Mouse (Mus musculus): ENCODE measurements around the gene Dcaf5. TPM values are rescaled to one million over a fixed set of nuclear protein-coding genes. Genes with fewer than 3 reads are reported as not detected.

The Dcaf5 gene
- total and polyA plus RNA-seq, 3 experiments: 8.2 to 13.2 (median 13.0) TPM

GRCm38 (mm10) chr12:80372946-80373345, 63.5 kb downstream of the Dcaf5 start:
- no peaks in the 10 kb centered on the region for H3K9me3 ChIP-seq (replicated peaks; ENCODE audit: low read length)
- in situ Hi-C loops (cut with MboI; ENCODE audit: low pct_ligation_motif_present, low pct_unique_long_range_greater_than_20kb, low sequenced_read_pairs) (no loop called here), dilution Hi-C loops (cut with MboI; ENCODE audit: extremely low pct_ligation_motif_present, extremely low pct_unique_long_range_greater_than_20kb, low sequenced_read_pairs) (no loop called here)
- no peak for TF ChIP-seq NELFE (IDR thresholded peaks at IDR 0.05; ENCODE audit: low read depth, low read length)
- no peak for TF ChIP-seq MYC (IDR thresholded peaks at IDR 0.05; ENCODE audit: low read depth, low read length)
- no peak for TF ChIP-seq POLR2AphosphoS2 (IDR thresholded peaks at IDR 0.05; ENCODE audit: low read depth, low read length)
- no peak for TF ChIP-seq EP300 (IDR thresholded peaks at IDR 0.05; ENCODE audit: low read length)
- no peak for TF ChIP-seq TBP (conservative IDR thresholded peaks at IDR 0.05; ENCODE audit: low read depth, low read length)
- no peak for TF ChIP-seq MXI1 (IDR thresholded peaks at IDR 0.05; ENCODE audit: low read depth, low read length)
- TF ChIP-seq RAD21 (IDR thresholded peaks at IDR 0.05; ENCODE audit: low read depth, low read length): no peak
- TF ChIP-seq CHD1 (IDR thresholded peaks at IDR 0.05; ENCODE audit: low read depth, low read length): no peak
- no peak for TF ChIP-seq IRF4 (IDR thresholded peaks at IDR 0.05; ENCODE audit: low read depth, low read length)
- no peak for TF ChIP-seq MAX (IDR thresholded peaks at IDR 0.05; ENCODE audit: low read length)
- no peak for TF ChIP-seq UBTF (IDR thresholded peaks at IDR 0.05; ENCODE audit: low read depth, low read length)
- TF ChIP-seq ZNF384 (IDR thresholded peaks at IDR 0.05; ENCODE audit: low read depth, low read length): no peak
- H3K4me3 ChIP-seq (replicated peaks in 1 of 3; ENCODE audit: low read depth in 2 of 3, low read length in 2 of 3, poor library complexity in 1 of 3): no peak overlapping the region
- H3K79me2 ChIP-seq (replicated peaks; ENCODE audit: control insufficient read depth, extremely low read depth, insufficient read depth, poor library complexity, severe bottlenecking): no peaks in the 10 kb centered on the region
- no peak for DNase-seq (ENCODE audit: extremely low read depth)
- no peak overlapping the region for H3K4me2 ChIP-seq (ENCODE audit: insufficient read depth, low read depth, poor library complexity, severe bottlenecking)
- no peak overlapping the region for H3K27ac ChIP-seq (ENCODE audit: insufficient read depth, low read depth)
- no peak overlapping the region for H3K9ac ChIP-seq (ENCODE audit: insufficient read depth, low read depth)
- H3K4me1 ChIP-seq (ENCODE audit: control insufficient read depth in 1 of 2, insufficient read depth in 2 of 2): peaks cover 0 to 8% of the 10 kb centered on the region in 2 experiments; a peak in 1 of 4 replicates
- H3K36me3 ChIP-seq (replicated peaks in 1 of 2; ENCODE audit: control insufficient read depth in 1 of 2, insufficient read depth in 1 of 2, low read length in 1 of 2): peaks cover 28 to 78% of the 10 kb centered on the region in 2 experiments
- no peaks in the 10 kb centered on the region for H3K27me3 ChIP-seq (replicated peaks)

GRCm38 (mm10) chr12:80367227-80367626, 69.2 kb downstream of the Dcaf5 start:
- Histone ChIP-seq H3K9me3 (replicated peaks; ENCODE audit: low read length) (no peaks in the 10 kb centered on the region), H3K9ac (ENCODE audit: insufficient read depth, low read depth) (no peak overlapping the region), H3K79me2 (replicated peaks; ENCODE audit: control insufficient read depth, extremely low read depth, insufficient read depth, poor library complexity, severe bottlenecking) (no peaks in the 10 kb centered on the region), H3K36me3 (replicated peaks in 1 of 2; ENCODE audit: control insufficient read depth in 1 of 2, insufficient read depth in 1 of 2, low read length in 1 of 2) (peaks cover 23 to 76% of the 10 kb centered on the region in 2 experiments), H3K27ac (ENCODE audit: insufficient read depth, low read depth) (peak overlapping the region; percentile 68; the same call in 1 of the 2 replicates), H3K4me1 (ENCODE audit: control insufficient read depth in 1 of 2, insufficient read depth in 2 of 2) (peaks cover 4 to 36% of the 10 kb centered on the region in 2 experiments; a peak in 3 of 4 replicates), H3K27me3 (replicated peaks) (no peaks in the 10 kb centered on the region), H3K4me2 (ENCODE audit: insufficient read depth, low read depth, poor library complexity, severe bottlenecking) (peak overlapping the region; percentile 4; the same call in 1 of the 2 replicates), H3K4me3 (replicated peaks in 1 of 3; ENCODE audit: low read depth in 2 of 3, low read length in 2 of 3, poor library complexity in 1 of 3) (no peak overlapping the region)
- TF ChIP-seq KAT2A (IDR thresholded peaks at IDR 0.05; ENCODE audit: insufficient replicate concordance, low read length): no peak
- no peak for TF ChIP-seq SIN3A (IDR thresholded peaks at IDR 0.05; ENCODE audit: low read length)
- TF ChIP-seq USF1 (IDR thresholded peaks at IDR 0.05; ENCODE audit: low read depth, low read length): no peak
- TF ChIP-seq UBTF (IDR thresholded peaks at IDR 0.05; ENCODE audit: low read depth, low read length): no peak
- TF ChIP-seq MAX (IDR thresholded peaks at IDR 0.05; ENCODE audit: low read length): no peak
- TF ChIP-seq MXI1 (IDR thresholded peaks at IDR 0.05; ENCODE audit: low read depth, low read length): no peak
- no peak for TF ChIP-seq PAX5 (IDR thresholded peaks at IDR 0.05; ENCODE audit: low read length)
- TF ChIP-seq CHD2 (IDR thresholded peaks at IDR 0.05; ENCODE audit: low read length): no peak
- TF ChIP-seq EP300 (IDR thresholded peaks at IDR 0.05; ENCODE audit: low read length): no peak
- no peak for TF ChIP-seq CTCF (conservative IDR thresholded peaks at IDR 0.05 in 1 of 2, IDR thresholded peaks at IDR 0.05 in 1 of 2; ENCODE audit: low read depth in 2 of 2, low read length in 2 of 2)
- no peak for TF ChIP-seq MEF2A (IDR thresholded peaks at IDR 0.05; ENCODE audit: borderline replicate concordance, low read depth, low read length)
- TF ChIP-seq JUN (IDR thresholded peaks at IDR 0.05; ENCODE audit: insufficient read depth, low read depth, low read length): no peak
- TF ChIP-seq ELF1 (IDR thresholded peaks at IDR 0.05; ENCODE audit: low read depth, low read length): no peak
- TF ChIP-seq CHD1 (IDR thresholded peaks at IDR 0.05; ENCODE audit: low read depth, low read length): no peak
- TF ChIP-seq GABPA (IDR thresholded peaks at IDR 0.05; ENCODE audit: insufficient replicate concordance, low read depth, low read length): no peak
- no peak for TF ChIP-seq POLR2A (IDR thresholded peaks at IDR 0.05; ENCODE audit: low read depth, low read length)
- TF ChIP-seq ZNF384 (IDR thresholded peaks at IDR 0.05; ENCODE audit: low read depth, low read length): no peak
- no peak for TF ChIP-seq MAFK (IDR thresholded peaks at IDR 0.05; ENCODE audit: insufficient replicate concordance, low read length)
- no peak for TF ChIP-seq ZC3H11A (IDR thresholded peaks at IDR 0.05; ENCODE audit: low read depth, low read length)
- no peak for TF ChIP-seq E2F4 (IDR thresholded peaks at IDR 0.05; ENCODE audit: insufficient replicate concordance, low read depth, low read length)
- in situ Hi-C loops (cut with MboI; ENCODE audit: low pct_ligation_motif_present, low pct_unique_long_range_greater_than_20kb, low sequenced_read_pairs): no loop called here
- no peak for DNase-seq (ENCODE audit: extremely low read depth)
- dilution Hi-C loops (cut with MboI; ENCODE audit: extremely low pct_ligation_motif_present, extremely low pct_unique_long_range_greater_than_20kb, low sequenced_read_pairs): no loop called here

Data from CH12.LX (cell line).